Mouse (Mus musculus) kidney, adult 2 months (tissue): ENCODE measurements at regions not wholly inside any gene's neighbourhood (a gene's known extent, or its start where the extent isn't known, plus 50 kb on each side); places are given as distances from the start of the nearest gene placed in this dataset.

Source experiments
- DNase-seq: peaks from one replicate; pipeline ENCODE4 v3.0.0; 2021
- H3K27ac ChIP-seq: fragments of 200-500 bp; 2 replicates; pipeline ENCODE4 v1.5.1; 2012; ENCODE audit warnings: low read depth, low read length, control low read depth, inconsistent platforms; ENCODE audit not compliant: insufficient read depth
- H3K27me3 ChIP-seq: fragments of 200-500 bp; replicated peaks from 2 replicates; pipeline ENCODE4 v1.6.1; 2012; ENCODE audit warnings: mild to moderate bottlenecking, moderate library complexity, low read length, inconsistent platforms; ENCODE audit not compliant: control insufficient read depth, insufficient read depth
- H3K36me3 ChIP-seq: fragments of 200-500 bp; 2 replicates; pipeline ENCODE4 v1.6.1; 2012; ENCODE audit warnings: mild to moderate bottlenecking, moderate library complexity, low read length, inconsistent platforms; ENCODE audit not compliant: control insufficient read depth, insufficient read depth
- H3K4me1 ChIP-seq: fragments of 200-500 bp; 2 replicates; pipeline ENCODE4 v1.6.1; 2011; ENCODE audit warnings: low read length; ENCODE audit not compliant: control insufficient read depth, insufficient read depth
- H3K4me3 ChIP-seq: fragments of 200-500 bp; 2 replicates; pipeline ENCODE4 v1.5.1; 2011; ENCODE audit warnings: mild to moderate bottlenecking, low read depth, low read length, control low read depth; ENCODE audit not compliant: insufficient read depth
- CTCF ChIP-seq: fragments of 200-500 bp; conservative IDR thresholded peaks from 2 replicates; pipeline ENCODE4 v1.5.1; 2011; ENCODE audit warnings: low read depth, mild to moderate bottlenecking, control low read depth, low read length, moderate library complexity, mixed read lengths; ENCODE audit not compliant: insufficient read depth, insufficient read length
- POLR2A ChIP-seq: fragments of 200-500 bp; IDR thresholded peaks from one replicate; pipeline ENCODE4 v1.6.1; 2011; ENCODE audit warnings: low read depth, low read length, control low read depth
- WGBS: fragments of 180-500 bp; shearing (Covaris S2); methylation state at CpG from one replicate; pipeline ENCODE4 v1.1.7; 2018; 5-methylcytosine and 5-hydroxymethylcytosine counted together

- H3K27me3 ChIP-seq, result no peaks in the 10 kb centered on the region
- TF ChIP-seq POLR2A (no peak), CTCF (no peak)
- H3K4me1 ChIP-seq, result no peaks in the 10 kb centered on the region
- 78% methylated on average over 3 of the region's 3 CpGs for WGBS
- H3K27ac ChIP-seq, result no peak overlapping the region
- no peak for DNase-seq
- H3K4me3 ChIP-seq, result no peak overlapping the region
- no peaks in the 10 kb centered on the region for H3K36me3 ChIP-seq
Observed at GRCm38 (mm10) chr17:68078709-68079108, 74.8 kb upstream of the Arhgap28 start.

DNA sequence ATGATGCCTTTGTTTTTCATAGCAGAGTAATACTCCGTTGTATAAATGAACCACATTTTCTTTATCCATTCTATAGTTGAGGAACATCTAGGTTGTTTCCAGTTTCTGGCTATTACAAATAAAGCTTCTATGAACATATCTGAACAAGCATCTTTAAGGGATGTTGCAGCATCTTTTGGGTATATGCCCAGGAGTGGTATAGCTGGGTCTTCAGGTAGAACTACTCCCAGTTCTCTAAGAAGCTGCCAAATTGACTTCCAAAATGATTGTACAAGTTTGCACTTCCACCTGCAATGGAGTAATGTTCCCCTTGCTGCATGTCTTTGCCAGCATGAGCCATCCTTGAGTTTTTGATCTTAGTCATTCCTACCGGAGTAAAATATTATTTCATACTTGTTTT is 80.5 kb upstream of the Arhgap28 start:
- DNase-seq, result no peak
- H3K36me3 ChIP-seq, result no peaks in the 10 kb centered on the region
- no peaks in the 10 kb centered on the region for H3K27me3 ChIP-seq
- H3K4me1 ChIP-seq, result no peaks in the 10 kb centered on the region
- no peak for TF ChIP-seq CTCF
- TF ChIP-seq POLR2A, result no peak
- 98% methylated on average over 2 of the region's 2 CpGs for WGBS
- no peak overlapping the region for H3K27ac ChIP-seq
- H3K4me3 ChIP-seq, result no peak overlapping the region

- TF ChIP-seq POLR2A (no peak), CTCF (no peak)
- Histone ChIP-seq H3K4me1 (no peaks in the 10 kb centered on the region), H3K4me3 (no peak overlapping the region), H3K27ac (no peak overlapping the region), H3K36me3 (no peaks in the 10 kb centered on the region), H3K27me3 (no peaks in the 10 kb centered on the region)
- 63% methylated on average over 1 of the region's 1 CpGs for WGBS
- DNase-seq, result no peak
Observed at GRCm38 (mm10) chr17:68087149-68087548, 83.2 kb upstream of the Arhgap28 start.

GRCm38 (mm10) chr17:68089179-68089578 is 85.3 kb upstream of the Arhgap28 start:
- WGBS, result 92% methylated on average over 1 of the region's 1 CpGs
- no peaks in the 10 kb centered on the region for H3K36me3 ChIP-seq
- no peaks in the 10 kb centered on the region for H3K27me3 ChIP-seq
- DNase-seq, result no peak
- no peak overlapping the region for H3K27ac ChIP-seq
- no peak overlapping the region for H3K4me3 ChIP-seq
- no peaks in the 10 kb centered on the region for H3K4me1 ChIP-seq
- no peak for TF ChIP-seq CTCF
- TF ChIP-seq POLR2A, result no peak

- TF ChIP-seq POLR2A (no peak), CTCF (no peak)
- Histone ChIP-seq H3K27ac (no peak overlapping the region), H3K36me3 (no peaks in the 10 kb centered on the region), H3K4me1 (no peaks in the 10 kb centered on the region), H3K27me3 (no peaks in the 10 kb centered on the region), H3K4me3 (no peak overlapping the region)
- WGBS, result 73% methylated on average over 1 of the region's 1 CpGs
- no peak for DNase-seq
Observed at GRCm38 (mm10) chr17:68089830-68090229, 85.9 kb upstream of the Arhgap28 start.

DNA sequence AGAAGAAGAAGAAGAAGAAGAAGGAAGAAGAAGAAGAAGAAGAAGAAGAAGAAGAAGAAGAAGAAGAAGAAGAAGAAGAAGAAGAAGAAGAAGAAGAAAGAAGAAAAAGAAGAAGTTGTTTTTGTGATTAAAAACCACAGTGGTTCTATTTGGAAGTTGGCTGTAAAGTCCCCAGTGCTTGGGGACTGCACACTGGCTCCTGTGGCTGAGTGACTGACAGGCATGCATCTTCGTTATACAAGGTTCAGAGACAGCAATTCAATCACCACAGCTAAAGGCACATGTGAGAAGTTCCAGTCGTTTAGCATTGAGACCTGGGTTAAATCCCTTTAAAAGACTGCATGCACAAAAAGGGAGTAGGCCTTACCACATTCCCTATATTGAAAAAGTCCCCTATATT is 93.1 kb upstream of the Arhgap28 start:
- Histone ChIP-seq H3K4me3 (no peak overlapping the region), H3K36me3 (no peaks in the 10 kb centered on the region), H3K27me3 (no peaks in the 10 kb centered on the region), H3K27ac (no peak overlapping the region), H3K4me1 (no peaks in the 10 kb centered on the region)
- DNase-seq, result no peak
- 59% methylated on average over 2 of the region's 2 CpGs for WGBS
- no peak for TF ChIP-seq CTCF
- TF ChIP-seq POLR2A, result no peak

DNA sequence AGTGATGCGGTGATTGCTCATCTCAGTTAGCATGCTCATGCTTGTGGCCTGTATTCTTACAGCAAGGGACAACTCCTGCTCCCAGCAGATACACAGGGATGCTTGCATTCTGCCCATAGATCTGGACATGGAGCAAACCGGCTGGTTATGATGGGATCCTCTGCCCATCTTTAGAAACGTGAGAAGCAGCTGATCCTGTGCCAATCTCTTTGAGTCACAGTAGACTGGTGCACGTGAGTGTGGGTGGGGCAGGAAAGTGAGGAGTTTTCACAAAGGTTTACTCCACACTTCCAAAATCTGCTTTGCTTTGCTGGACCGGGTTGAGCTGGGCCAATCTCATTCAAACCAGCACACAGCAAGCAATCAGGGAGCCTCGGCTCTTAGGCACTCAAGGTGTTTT is 93.5 kb upstream of the Arhgap28 start:
- Histone ChIP-seq H3K27me3 (no peaks in the 10 kb centered on the region), H3K27ac (no peak overlapping the region), H3K4me1 (no peaks in the 10 kb centered on the region), H3K4me3 (no peak overlapping the region), H3K36me3 (no peaks in the 10 kb centered on the region)
- WGBS, result 78% methylated on average over 6 of the region's 6 CpGs
- DNase-seq, result no peak
- no peak for TF ChIP-seq CTCF
- TF ChIP-seq POLR2A, result no peak

DNA sequence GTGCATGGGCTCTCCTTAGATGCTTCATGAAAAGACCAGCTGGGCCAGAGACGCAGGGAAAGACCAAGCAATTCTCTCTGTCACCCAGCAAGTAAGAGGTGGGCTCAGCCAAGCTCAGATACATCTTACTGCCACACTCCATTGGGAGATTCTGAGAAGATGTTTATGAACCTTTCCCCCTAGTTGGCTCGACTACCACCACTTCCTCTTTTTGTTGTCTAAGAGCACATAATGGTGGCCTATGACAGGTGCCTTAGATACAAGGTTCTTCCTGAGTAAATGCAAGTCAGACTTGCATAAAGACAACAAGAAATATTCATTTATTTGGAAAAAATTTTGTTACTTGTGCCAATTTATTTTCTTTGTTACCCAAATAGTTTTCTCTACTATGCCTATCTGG is 96.2 kb upstream of the Arhgap28 start:
- H3K4me1 ChIP-seq, result no peaks in the 10 kb centered on the region

More for the DNA sequence above, 96.2 kb upstream of the Arhgap28 start:
- 75% methylated on average over 2 of the region's 2 CpGs for WGBS
- TF ChIP-seq POLR2A, result no peak
- TF ChIP-seq CTCF, result no peak
- no peak for DNase-seq
- Histone ChIP-seq H3K4me3 (no peak overlapping the region), H3K27me3 (no peaks in the 10 kb centered on the region), H3K27ac (no peak overlapping the region), H3K36me3 (no peaks in the 10 kb centered on the region)
